Mouse (Mus musculus) heart, embryonic 10.5 days (tissue): ENCODE results near the gene Prss28. TPM values are rescaled to one million over a fixed set of nuclear protein-coding genes. Genes with fewer than 3 reads are reported as not detected.

Source experiments
- polyA plus RNA-seq: library from polyadenylated mRNA; unstranded; fragments of >200 nt; fragmentation: Nextera tagmentation; extraction: Ambion mirVana; gene quantifications from 2 replicates; pipeline ENCODE4 v1.2.1, GENCODE M21; 2016

The Prss28 gene
- polyA plus RNA-seq, 1 experiment from 2014 or later: not detected

Other genes starting within 250 kb of the Prss28 start
- 12.2 and 15.9 TPM in 2 replicates for gene Tmem204, start 225.1 kb upstream of the Prss28 start, polyA plus RNA-seq
- 35.2 and 45.2 TPM in 2 replicates for gene Telo2, start 192.7 kb upstream of the Prss28 start, polyA plus RNA-seq
- gene Ptx4, start 187.9 kb upstream of the Prss28 start, polyA plus RNA-seq: 0.08 and 0.15 TPM in 2 replicates
- 20.5 and 21.7 TPM in 2 replicates for gene Clcn7, start 175.3 kb upstream of the Prss28 start, polyA plus RNA-seq
- not detected in 2 replicates for gene Ccdc154, start 146.2 kb upstream of the Prss28 start, polyA plus RNA-seq
- gene Gm38655, start 133.2 kb upstream of the Prss28 start, polyA plus RNA-seq: 0.54 TPM in 1 of 2 replicates, not detected in the other
- gene BC003965, start 124.1 kb upstream of the Prss28 start, polyA plus RNA-seq: 27.3 and 34.6 TPM in 2 replicates
- 6.5 and 7.4 TPM in 2 replicates for gene Unkl, start 120.2 kb upstream of the Prss28 start, polyA plus RNA-seq
- gene Gnptg, start 68.5 kb upstream of the Prss28 start, polyA plus RNA-seq: 31.2 and 36.7 TPM in 2 replicates
- 44.9 and 58.4 TPM in 2 replicates for gene Tsr3, start 68.5 kb upstream of the Prss28 start, polyA plus RNA-seq
- 0.54 and 1.3 TPM in 2 replicates for gene Baiap3, start 52.3 kb upstream of the Prss28 start, polyA plus RNA-seq
- 528 and 716 TPM in 2 replicates for gene Ube2i, start 34.0 kb upstream of the Prss28 start, polyA plus RNA-seq
- gene Prss34, start 10.3 kb upstream of the Prss28 start, polyA plus RNA-seq: not detected in 2 replicates
- not detected in 2 replicates for gene Prss29, start 10.0 kb downstream of the Prss28 start, polyA plus RNA-seq
- not detected in 2 replicates for gene Tpsab1, start 36.9 kb downstream of the Prss28 start, polyA plus RNA-seq
- not detected in 2 replicates for gene Tpsb2, start 57.7 kb downstream of the Prss28 start, polyA plus RNA-seq
- gene Tpsg1, start 60.6 kb downstream of the Prss28 start, polyA plus RNA-seq: 0.54 TPM in 1 of 2 replicates, not detected in the other
- 11.1 and 11.8 TPM in 2 replicates for gene Cacna1h, start 125.1 kb downstream of the Prss28 start, polyA plus RNA-seq
- gene Tekt4, start 146.0 kb downstream of the Prss28 start, polyA plus RNA-seq: 0.55 and 0.84 TPM in 2 replicates
- 1.1 and 1.5 TPM in 2 replicates for gene Sstr5, start 188.6 kb downstream of the Prss28 start, polyA plus RNA-seq